Mouse (Mus musculus) heart, adult 2 months (tissue): ENCODE data around the gene Rccd1. TPM values are rescaled to one million over a fixed set of nuclear protein-coding genes. Genes with fewer than 3 reads are reported as not detected.

ENCODE experiments used
- DNase-seq, 2 experiments: peaks; one replicate each; pipeline ENCODE4 v3.0.0; 2021
- H3K27ac ChIP-seq: fragments of 200-600 bp; 2 replicates; pipeline ENCODE4 v1.8.1; 2022
- H3K27me3 ChIP-seq: fragments of 200-500 bp; 2 replicates; pipeline ENCODE4 v1.6.1; 2012; ENCODE audit warnings: mild to moderate bottlenecking, low read length, inconsistent platforms, mixed read lengths; ENCODE audit not compliant: control insufficient read depth, insufficient read depth
- H3K36me3 ChIP-seq: fragments of 200-500 bp; 2 replicates; pipeline ENCODE4 v1.6.1; 2012; ENCODE audit warnings: low read length, inconsistent platforms; ENCODE audit not compliant: control insufficient read depth, insufficient read depth
- H3K4me1 ChIP-seq: fragments of 200-500 bp; 2 replicates; pipeline ENCODE4 v1.6.1; 2011; ENCODE audit warnings: low read length; ENCODE audit not compliant: control insufficient read depth, insufficient read depth
- H3K4me3 ChIP-seq: fragments of 200-600 bp; 2 replicates; pipeline ENCODE4 v1.8.1; 2022
- H3K79me2 ChIP-seq: fragments of 200-500 bp; replicated peaks from 2 replicates; pipeline ENCODE4 v1.6.1; 2012; ENCODE audit warnings: mild to moderate bottlenecking, inconsistent platforms, low read length, moderate library complexity, mixed read lengths; ENCODE audit not compliant: control insufficient read depth, insufficient read depth
- H3K9ac ChIP-seq: fragments of 200-500 bp; 2 replicates; pipeline ENCODE4 v1.6.1; 2012; ENCODE audit warnings: low read depth, mild to moderate bottlenecking, control low read depth, inconsistent platforms, low read length, mixed read lengths
- CTCF ChIP-seq: fragments of 200-600 bp; IDR thresholded peaks from 2 replicates; pipeline ENCODE4 v1.8.1; 2022; ENCODE audit warnings: antibody characterized with exemption, mild to moderate bottlenecking, moderate library complexity
- EP300 ChIP-seq: fragments of 200-500 bp; IDR thresholded peaks from 2 replicates; pipeline ENCODE4 v1.6.1; 2011; ENCODE audit warnings: low read depth, low read length, control low read depth; ENCODE audit not compliant: insufficient read depth
- POLR2A ChIP-seq: fragments of 200-500 bp; IDR thresholded peaks from 2 replicates; pipeline ENCODE4 v1.6.1; 2011; ENCODE audit warnings: mild to moderate bottlenecking, low read depth, low read length, control low read depth; ENCODE audit not compliant: insufficient read depth
- WGBS: fragments of 180-500 bp; shearing (Covaris S2); methylation state at CpG from one replicate; pipeline ENCODE4 v1.1.7; 2018; 5-methylcytosine and 5-hydroxymethylcytosine counted together
- intact Hi-C: fragments of 180-260 bp; cut with DNase I; formaldehyde crosslinking; loops from one replicate; pipeline ENCODE4 v1.15.1; 2025
- polyA plus RNA-seq: library from polyadenylated mRNA; depleted of rRNA; stranded (reverse); fragments of >200 nt; gene quantifications from 2 replicates; pipeline ENCODE4 v1.2.3, GENCODE M21; 2012
- total RNA-seq, 2 experiments: library from RNA; stranded (reverse); gene quantifications; 2 replicates each; pipeline ENCODE4 v1.2.3; 2021

The Rccd1 gene
- total and polyA plus RNA-seq, 3 experiments: 5.6 to 7.0 (median 6.1) TPM

- Histone ChIP-seq H3K4me1 (no peaks in the 10 kb centered on the region), H3K79me2 (peaks cover 1% of the 10 kb centered on the region), H3K4me3 (peak overlapping the region; percentile 80), H3K27ac (peak overlapping the region; percentile 7; the same call in 1 of the 2 replicates), H3K9ac (peak overlapping the region; percentile 73), H3K36me3 (no peaks in the 10 kb centered on the region), H3K27me3 (no peaks in the 10 kb centered on the region)
- no peak for DNase-seq
- 9% methylated on average over 37 of the region's 37 CpGs for WGBS
- intact Hi-C loops: loop anchor here (1.0 to 5.0 kb wide), 3 partner anchors 28 to 153 kb away; partner anchors contain the start of genes Cib1 and Gdpgp1
- TF ChIP-seq POLR2A (no peak), EP300 (no peak), CTCF (no peak)
Observed at GRCm38 (mm10) chr7:80294764-80295648, 29.2 kb downstream of the Rccd1 start.

- intact Hi-C loops: loop anchor here (1.0 kb wide), 2 partner anchors 29 to 62 kb away; partner anchors contain the start of genes Cib1 and Gdpgp1
Observed at GRCm38 (mm10) chr7:80294062-80294763, 30.0 kb downstream of the Rccd1 start, which contains the start of gene Prc1. Prc1 (plus strand) TSS chr7:80294450.

DNA sequence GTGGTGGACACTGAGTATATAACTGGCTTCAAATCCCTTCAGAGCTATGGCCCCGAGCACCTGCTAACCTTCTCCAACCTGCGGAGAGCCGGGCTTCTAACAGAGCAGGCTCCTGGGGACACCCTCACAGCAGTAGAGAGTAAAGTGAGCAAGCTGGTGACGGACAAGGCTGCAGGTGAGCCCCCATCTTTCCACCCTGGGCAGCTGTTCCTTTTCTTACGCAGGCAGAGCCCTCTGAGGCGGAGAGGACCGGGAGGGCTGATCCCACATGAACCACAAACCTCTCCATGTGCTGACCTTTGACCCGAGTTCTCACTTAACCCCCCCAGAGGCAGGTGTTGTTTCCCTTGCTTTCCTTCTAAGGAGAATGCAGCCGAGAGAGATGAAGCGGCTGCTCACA, 36.5 kb downstream of the Rccd1 start:
- H3K27ac ChIP-seq: no peak overlapping the region
- H3K9ac ChIP-seq: no peak overlapping the region
- no peak for DNase-seq
- no peaks in the 10 kb centered on the region for H3K4me1 ChIP-seq
- TF ChIP-seq POLR2A: no peak
- TF ChIP-seq CTCF: no peak
- no peak for TF ChIP-seq EP300
- H3K4me3 ChIP-seq: no peak overlapping the region
- H3K79me2 ChIP-seq: no peaks in the 10 kb centered on the region
- intact Hi-C loops: no loop called here
- no peaks in the 10 kb centered on the region for H3K27me3 ChIP-seq
- WGBS: 91% methylated on average over 10 of the region's 10 CpGs
- no peaks in the 10 kb centered on the region for H3K36me3 ChIP-seq

More at GRCm38 (mm10) chr7:80294062-80294763, 30.0 kb downstream of the Rccd1 start, which contains the start of gene Prc1:
- H3K79me2 ChIP-seq: peaks cover 1% of the 10 kb centered on the region
- H3K4me3 ChIP-seq: peak within 1 kb of the TSS; percentile 80
- peak within 1 kb of the TSS; percentile 73 for H3K9ac ChIP-seq
- under 1% methylated on average over 52 of the region's 52 CpGs for WGBS
- H3K4me1 ChIP-seq: no peaks in the 10 kb centered on the region
- peak within 1 kb of the TSS; percentile 34 for H3K27ac ChIP-seq
- no peak for TF ChIP-seq EP300
- TF ChIP-seq CTCF: peak; percentile 12
- TF ChIP-seq POLR2A: peak; percentile 58
- H3K36me3 ChIP-seq: no peaks in the 10 kb centered on the region
- no peaks in the 10 kb centered on the region for H3K27me3 ChIP-seq
- peak; percentile 99 to 100 for DNase-seq

GRCm38 (mm10) chr7:80285725-80286124, 38.5 kb downstream of the Rccd1 start:
- Histone ChIP-seq H3K27me3 (no peaks in the 10 kb centered on the region), H3K9ac (no peak overlapping the region), H3K79me2 (no peaks in the 10 kb centered on the region), H3K27ac (no peak overlapping the region), H3K4me1 (no peaks in the 10 kb centered on the region), H3K36me3 (no peaks in the 10 kb centered on the region), H3K4me3 (no peak overlapping the region)
- TF ChIP-seq EP300: no peak
- no peak for TF ChIP-seq CTCF
- no peak for TF ChIP-seq POLR2A
- intact Hi-C loops: no loop called here
- DNase-seq: no peak
- WGBS: 88% methylated on average over 6 of the region's 6 CpGs

GRCm38 (mm10) chr7:80284391-80284790, 39.9 kb downstream of the Rccd1 start:
- 70% methylated on average over 5 of the region's 5 CpGs for WGBS
- TF ChIP-seq EP300 (no peak), CTCF (no peak), POLR2A (no peak)
- Histone ChIP-seq H3K79me2 (no peaks in the 10 kb centered on the region), H3K9ac (no peak overlapping the region), H3K27ac (no peak overlapping the region), H3K36me3 (no peaks in the 10 kb centered on the region), H3K4me1 (no peaks in the 10 kb centered on the region), H3K4me3 (no peak overlapping the region), H3K27me3 (no peaks in the 10 kb centered on the region)
- no peak for DNase-seq
- intact Hi-C loops: no loop called here
